Mouse (Mus musculus) right cerebral cortex, postnatal 10 days (tissue): Measurements from ENCODE around the gene Tjp1.
A peak's percentile ranks its signal among the peaks of the same experiment; 100 is the strongest.

Experiments used
- DNase-seq, 2 experiments: peaks; one replicate each; pipeline ENCODE4 v3.0.0; 2021; ENCODE audit warnings: low spot score in 2 of 2

Gene Tjp1

GRCm38 (mm10) chr7:65489195-65489594 is 38.4 kb downstream of the Tjp1 start:
- DNase-seq: no peak

GRCm38 (mm10) chr7:65486259-65486681 is 41.3 kb downstream of the Tjp1 start:
- DNase-seq: peak; percentile 38 to 51

GRCm38 (mm10) chr7:65484170-65484778 is 43.3 kb downstream of the Tjp1 start:
- DNase-seq: no peak

GRCm38 (mm10) chr7:65482216-65482615 is 45.4 kb downstream of the Tjp1 start:
- no peak for DNase-seq

- DNase-seq: no peak
Measured at GRCm38 (mm10) chr7:65472048-65472447, 55.5 kb downstream of the Tjp1 start.

- DNase-seq: no peak
Measured at GRCm38 (mm10) chr7:65471406-65471805, 56.2 kb downstream of the Tjp1 start.

- DNase-seq: no peak
Measured at GRCm38 (mm10) chr7:65470214-65470613, 57.4 kb downstream of the Tjp1 start.

- no peak for DNase-seq
Measured at GRCm38 (mm10) chr7:65469666-65470065, 57.9 kb downstream of the Tjp1 start.

GRCm38 (mm10) chr7:65468191-65468590 is 59.4 kb downstream of the Tjp1 start:
- DNase-seq: no peak

GRCm38 (mm10) chr7:65467306-65468021 is 60.1 kb downstream of the Tjp1 start:
- no peak for DNase-seq

- DNase-seq: no peak
Measured at GRCm38 (mm10) chr7:65466137-65466536, 61.4 kb downstream of the Tjp1 start.

GRCm38 (mm10) chr7:65464518-65465037 is 63.0 kb downstream of the Tjp1 start:
- DNase-seq: no peak

GRCm38 (mm10) chr7:65463438-65463837 is 64.1 kb downstream of the Tjp1 start:
- DNase-seq: no peak

- no peak for DNase-seq
Measured at GRCm38 (mm10) chr7:65461412-65461811, 66.2 kb downstream of the Tjp1 start.

GRCm38 (mm10) chr7:65460196-65460595 is 67.4 kb downstream of the Tjp1 start:
- no peak for DNase-seq

- DNase-seq: no peak
Measured at GRCm38 (mm10) chr7:65456031-65456430, 71.5 kb downstream of the Tjp1 start.

- DNase-seq: no peak
Measured at GRCm38 (mm10) chr7:65455208-65455607, 72.4 kb downstream of the Tjp1 start.

- no peak for DNase-seq
Measured at GRCm38 (mm10) chr7:65454269-65454668, 73.3 kb downstream of the Tjp1 start.

- DNase-seq: no peak
Measured at GRCm38 (mm10) chr7:65452246-65452645, 75.3 kb downstream of the Tjp1 start.

- DNase-seq: peak; percentile 62 to 64
Measured at GRCm38 (mm10) chr7:65450158-65450557, 77.4 kb downstream of the Tjp1 start.

- DNase-seq: no peak
Measured at GRCm38 (mm10) chr7:65441505-65441904, 86.1 kb downstream of the Tjp1 start.

- DNase-seq: no peak
Measured at GRCm38 (mm10) chr7:65439518-65439917, 88.1 kb downstream of the Tjp1 start.

- DNase-seq: no peak
Measured at GRCm38 (mm10) chr7:65438146-65438545, 89.4 kb downstream of the Tjp1 start.
